Mouse (Mus musculus): ENCODE measurements around the gene Esp34.

Esp34 gene

DNA sequence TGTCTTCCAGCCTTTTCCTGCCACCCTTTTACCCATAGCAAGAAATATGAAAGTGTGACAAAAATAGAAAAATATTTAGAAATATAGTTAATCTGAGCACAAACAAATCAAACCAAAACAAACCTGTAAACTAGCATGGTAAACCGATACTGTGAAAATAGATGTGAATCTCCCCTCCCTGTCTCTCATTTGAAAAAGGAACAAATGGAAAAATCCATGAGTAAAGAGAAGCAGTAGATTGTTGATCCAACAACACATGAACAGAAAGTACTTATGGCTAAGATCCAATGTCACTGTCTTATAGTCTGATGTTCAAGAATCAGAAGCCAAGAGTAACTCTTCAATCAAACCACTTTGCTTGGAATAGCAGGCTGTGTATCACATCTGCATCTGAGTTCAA, at the start of gene Esp34:
Gene Esp34, plus strand, starts transcription at position 301 of the 400 bp plus-strand sequence.
- DNase-seq = no peak

DNA sequence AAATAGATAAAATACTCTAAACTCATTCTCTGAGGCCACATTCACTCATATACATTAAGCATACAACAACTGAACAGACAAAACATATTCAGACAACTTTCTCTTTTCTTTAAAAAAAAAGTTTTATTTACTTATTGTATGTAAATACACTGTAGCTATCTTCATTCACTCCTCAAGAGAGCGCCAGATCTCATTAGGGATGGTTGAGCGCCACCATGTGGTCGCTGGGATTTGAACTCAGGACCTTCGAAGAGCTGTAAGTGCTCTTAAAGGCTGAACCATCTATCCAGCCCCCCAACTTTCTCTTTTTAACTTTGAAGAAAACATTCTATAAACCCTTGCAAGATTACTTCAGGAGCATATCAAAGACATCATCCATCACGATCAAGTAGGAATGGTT, 8.5 kb downstream of the Esp34 start:
- DNase-seq = no peak
